Mouse (Mus musculus) MEL (cell line): ENCODE measurements around the gene Asna1. TPM values are rescaled to one million over a fixed set of nuclear protein-coding genes. Genes with fewer than 3 reads are reported as not detected.

Source experiments
- DNase-seq: peaks from one replicate; pipeline ENCODE4 v3.0.0; 2011; ENCODE audit warnings: low read depth, low spot score
- H3K27ac ChIP-seq: 2 replicates; pipeline ENCODE4 v1.5.1; 2012; ENCODE audit warnings: low read depth, mild to moderate bottlenecking, control low read depth, low read length, moderate library complexity; ENCODE audit not compliant: control insufficient read depth
- H3K27me3 ChIP-seq, 2 experiments: fragments of 150-350 bp in 1 of 2; sonication (generic) in 1 of 2; 2 replicates each; pipeline ENCODE4 v1.6.1; 2012; ENCODE audit warnings: low read length in 2 of 2, mild to moderate bottlenecking in 2 of 2, improper control_type of control experiment in 1 of 2, moderate library complexity in 1 of 2; ENCODE audit not compliant: insufficient read depth in 2 of 2, control insufficient read depth in 1 of 2
- H3K36me3 ChIP-seq, 2 experiments: 2 replicates each; pipeline ENCODE4 v1.6.1; 2012 to 2014; ENCODE audit warnings: low read length in 2 of 2, improper control_type of control experiment in 1 of 2, inconsistent platforms in 1 of 2, mild to moderate bottlenecking in 1 of 2; ENCODE audit not compliant: insufficient read depth in 2 of 2, control insufficient read depth in 1 of 2
- H3K4me1 ChIP-seq, 2 experiments: fragments of 150-350 bp in 1 of 2; sonication (generic) in 1 of 2; 2 replicates each; pipeline ENCODE4 v1.6.1; 2012; ENCODE audit warnings: low read length in 2 of 2, improper control_type of control experiment in 1 of 2, mild to moderate bottlenecking in 1 of 2; ENCODE audit not compliant: insufficient read depth in 2 of 2, control insufficient read depth in 1 of 2
- H3K4me3 ChIP-seq, 2 experiments: fragments of 150-350 bp in 1 of 2; sonication (generic) in 1 of 2; 2 replicates each; pipeline ENCODE4 v1.5.1; 2012; ENCODE audit warnings: low read depth in 2 of 2, low read length in 2 of 2, mild to moderate bottlenecking in 2 of 2, moderate library complexity in 2 of 2, control low read depth in 1 of 2, improper control_type of control experiment in 1 of 2; ENCODE audit not compliant: control insufficient read depth in 1 of 2, insufficient read depth in 1 of 2
- H3K79me2 ChIP-seq: 2 replicates; pipeline ENCODE4 v1.6.1; 2012; ENCODE audit warnings: mild to moderate bottlenecking, low read length, moderate library complexity; ENCODE audit not compliant: control insufficient read depth, poor library complexity, insufficient read depth
- H3K9ac ChIP-seq: 2 replicates; pipeline ENCODE4 v1.6.1; 2012; ENCODE audit warnings: low read depth, mild to moderate bottlenecking, control low read depth, low read length, moderate library complexity; ENCODE audit not compliant: control insufficient read depth, poor library complexity, severe bottlenecking
- H3K9me3 ChIP-seq: fragments of 150-350 bp; sonication (generic); replicated peaks from 2 replicates; pipeline ENCODE4 v1.6.1; 2012; ENCODE audit warnings: mild to moderate bottlenecking, low read length, improper control_type of control experiment, moderate library complexity; ENCODE audit not compliant: insufficient read depth
- BHLHE40 ChIP-seq: IDR thresholded peaks from 2 replicates; pipeline ENCODE4 v1.6.1; 2012; ENCODE audit warnings: low read depth, mild to moderate bottlenecking, inconsistent platforms, low read length, improper control_type of control experiment, borderline replicate concordance
- CHD1 ChIP-seq: IDR thresholded peaks from 2 replicates; pipeline ENCODE4 v1.6.1; 2012; ENCODE audit warnings: low read depth, mild to moderate bottlenecking, inconsistent platforms, low read length, improper control_type of control experiment
- CTCF ChIP-seq, 3 experiments: IDR thresholded peaks in 2 of 3; conservative IDR thresholded peaks in 1 of 3; 2 replicates each; pipeline ENCODE4 v1.5.1; 2011 to 2012; ENCODE audit warnings: low read length in 3 of 3, low read depth in 2 of 3, mild to moderate bottlenecking in 2 of 3, improper control_type of control experiment in 1 of 3, inconsistent platforms in 1 of 3, mixed read lengths in 1 of 3, moderate library complexity in 1 of 3; ENCODE audit not compliant: control insufficient read depth in 1 of 3, insufficient read depth in 1 of 3, poor library complexity in 1 of 3, severe bottlenecking in 1 of 3
- E2F4 ChIP-seq: IDR thresholded peaks from 2 replicates; pipeline ENCODE4 v1.6.1; 2011; ENCODE audit warnings: low read depth, low read length, improper control_type of control experiment, borderline replicate concordance
- EP300 ChIP-seq, 2 experiments: IDR thresholded peaks; 2 replicates each; pipeline ENCODE4 v1.6.1; 2011; ENCODE audit warnings: improper control_type of control experiment in 2 of 2, low read length in 2 of 2, low read depth in 1 of 2, mild to moderate bottlenecking in 1 of 2
- ETS1 ChIP-seq: IDR thresholded peaks from 2 replicates; pipeline ENCODE4 v1.6.1; 2012; ENCODE audit warnings: low read depth, mild to moderate bottlenecking, inconsistent platforms, low read length, improper control_type of control experiment, moderate library complexity
- GABPA ChIP-seq: IDR thresholded peaks from 2 replicates; pipeline ENCODE4 v1.6.1; 2012; ENCODE audit warnings: low read depth, mild to moderate bottlenecking, inconsistent platforms, low read length, improper control_type of control experiment, moderate library complexity
- HCFC1 ChIP-seq: IDR thresholded peaks from 2 replicates; pipeline ENCODE4 v1.6.1; 2012; ENCODE audit warnings: low read depth, mild to moderate bottlenecking, inconsistent platforms, low read length, improper control_type of control experiment, moderate library complexity
- JUND ChIP-seq: IDR thresholded peaks from 2 replicates; pipeline ENCODE4 v1.6.1; 2011; ENCODE audit warnings: low read depth, mild to moderate bottlenecking, improper control_type of control experiment, low read length
- KAT2A ChIP-seq: conservative IDR thresholded peaks from 2 replicates; pipeline ENCODE4 v1.6.1; 2012; ENCODE audit warnings: low read depth, low read length, improper control_type of control experiment, inconsistent platforms
- MAX ChIP-seq: IDR thresholded peaks from 2 replicates; pipeline ENCODE4 v1.6.1; 2011; ENCODE audit warnings: low read length, improper control_type of control experiment
- MXI1 ChIP-seq: IDR thresholded peaks from 2 replicates; pipeline ENCODE4 v1.6.1; 2011; ENCODE audit warnings: mild to moderate bottlenecking, low read depth, low read length, improper control_type of control experiment
- MYB ChIP-seq: IDR thresholded peaks from 2 replicates; pipeline ENCODE4 v1.6.1; 2011; ENCODE audit warnings: mild to moderate bottlenecking, low read depth, low read length, improper control_type of control experiment
- NELFE ChIP-seq: IDR thresholded peaks from 2 replicates; pipeline ENCODE4 v1.6.1; 2011; ENCODE audit warnings: low read depth, low read length, improper control_type of control experiment
- NRF1 ChIP-seq: IDR thresholded peaks from 2 replicates; pipeline ENCODE4 v1.6.1; 2014; ENCODE audit warnings: low read depth, mild to moderate bottlenecking, inconsistent platforms, low read length, improper control_type of control experiment, moderate library complexity; ENCODE audit not compliant: poor library complexity, insufficient read depth, severe bottlenecking
- POLR2A ChIP-seq, 2 experiments: IDR thresholded peaks; 2 replicates each; pipeline ENCODE4 v1.6.1; 2011 to 2012; ENCODE audit warnings: low read length in 2 of 2, mild to moderate bottlenecking in 2 of 2, control low read depth in 1 of 2, improper control_type of control experiment in 1 of 2, low read depth in 1 of 2, moderate library complexity in 1 of 2; ENCODE audit not compliant: control insufficient read depth in 1 of 2, insufficient read depth in 1 of 2, poor library complexity in 1 of 2
- POLR2AphosphoS2 ChIP-seq: IDR thresholded peaks from 2 replicates; pipeline ENCODE4 v1.6.1; 2011; ENCODE audit warnings: low read length, improper control_type of control experiment
- RAD21 ChIP-seq: IDR thresholded peaks from 2 replicates; pipeline ENCODE4 v1.6.1; 2011; ENCODE audit warnings: mild to moderate bottlenecking, low read depth, low read length, improper control_type of control experiment
- RCOR1 ChIP-seq: IDR thresholded peaks from 2 replicates; pipeline ENCODE4 v1.6.1; 2012; ENCODE audit warnings: low read depth, mild to moderate bottlenecking, inconsistent platforms, low read length, improper control_type of control experiment
- SIN3A ChIP-seq: IDR thresholded peaks from 2 replicates; pipeline ENCODE4 v1.6.1; 2012; ENCODE audit warnings: low read length, improper control_type of control experiment, inconsistent platforms
- SMC3 ChIP-seq: IDR thresholded peaks from 2 replicates; pipeline ENCODE4 v1.6.1; 2011; ENCODE audit warnings: low read depth, low read length, improper control_type of control experiment
- TAL1 ChIP-seq: IDR thresholded peaks from 2 replicates; pipeline ENCODE4 v1.6.1; 2012; ENCODE audit warnings: mild to moderate bottlenecking, inconsistent platforms, low read length, moderate library complexity, mixed read lengths
- TCF12 ChIP-seq: IDR thresholded peaks from 2 replicates; pipeline ENCODE4 v1.6.1; 2014; ENCODE audit warnings: low read depth, mild to moderate bottlenecking, inconsistent platforms, low read length, improper control_type of control experiment, moderate library complexity
- ZC3H11A ChIP-seq: IDR thresholded peaks from 2 replicates; pipeline ENCODE4 v1.6.1; 2012; ENCODE audit warnings: low read depth, mild to moderate bottlenecking, inconsistent platforms, low read length, improper control_type of control experiment
- ZKSCAN1 ChIP-seq: IDR thresholded peaks from 2 replicates; pipeline ENCODE4 v1.6.1; 2012; ENCODE audit warnings: low read depth, mild to moderate bottlenecking, inconsistent platforms, low read length, improper control_type of control experiment, moderate library complexity
- ZMIZ1 ChIP-seq: IDR thresholded peaks from 2 replicates; pipeline ENCODE4 v1.6.1; 2012; ENCODE audit warnings: low read depth, mild to moderate bottlenecking, inconsistent platforms, low read length, improper control_type of control experiment, moderate library complexity
- polyA plus RNA-seq, 2 experiments: library from polyadenylated mRNA; stranded (reverse) in 1 of 2; unstranded in 1 of 2; fragments of >175 nt in 1 of 2; fragments of >200 nt in 1 of 2; gene quantifications; 2 replicates each; pipeline versions ENCODE4 v1.2.1 to v1.2.4; 2012; ENCODE audit warnings: low replicate concordance in 2 of 2, low read depth in 1 of 2; ENCODE audit not compliant: insufficient read length in 2 of 2, insufficient read depth in 1 of 2, missing spikeins in 1 of 2
- total RNA-seq: library from RNA; depleted of rRNA; stranded (reverse); fragments of 300-350 nt; gene quantifications from 2 replicates; pipeline ENCODE4 v1.2.3, GENCODE M21; 2012

The Asna1 gene
- total and polyA plus RNA-seq, 3 experiments = 132 to 192 TPM; not detected in 1

DNA sequence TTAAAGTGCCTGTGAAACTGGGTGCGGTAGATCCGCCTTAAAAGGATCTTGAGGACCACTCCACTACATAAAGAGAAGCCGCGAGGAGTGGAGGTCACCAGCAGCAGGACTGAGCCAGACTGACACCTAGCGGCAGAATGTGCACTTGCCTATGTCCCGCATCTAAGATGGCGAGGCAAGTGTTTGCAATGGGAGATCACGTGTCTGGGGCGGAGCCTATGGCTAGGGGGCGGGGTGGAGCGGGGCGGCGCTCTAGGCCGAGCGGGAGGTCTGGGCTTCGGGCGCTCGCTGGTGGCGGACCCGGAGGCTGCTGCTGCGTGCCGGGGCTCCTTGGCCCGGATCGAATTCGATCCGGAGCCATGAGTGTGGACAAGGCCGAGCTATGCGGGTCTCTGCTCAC, 34.7 kb downstream of the Asna1 start, which contains the start of gene Hook2 (continued):
- TF ChIP-seq MYB (no peak), MAX (peak; percentile 94), TAL1 (no peak), NELFE (peak; percentile 23; the same call in 1 of the 2 replicates), TCF12 (peak; percentile 60; the same call in 1 of the 2 replicates), SIN3A (peak; percentile 87), JUND (no peak), GABPA (no peak), KAT2A (no peak), EP300 (IDR thresholded peaks at IDR 0.05; ENCODE audit: low read depth in 1 of 2, low read length in 2 of 2) (peak in 1 of 2 experiments; percentile 19; a peak in 1 of 4 replicates), ZMIZ1 (peak; percentile 24; the same call in 1 of the 2 replicates), E2F4 (no peak), ZKSCAN1 (no peak), POLR2A (IDR thresholded peaks at IDR 0.05; ENCODE audit: control insufficient read depth in 1 of 2, insufficient read depth in 1 of 2, low read depth in 1 of 2, low read length in 2 of 2, poor library complexity in 1 of 2) (peak in 1 of 2 experiments; percentile 63; a peak in 2 of 4 replicates)

DNA sequence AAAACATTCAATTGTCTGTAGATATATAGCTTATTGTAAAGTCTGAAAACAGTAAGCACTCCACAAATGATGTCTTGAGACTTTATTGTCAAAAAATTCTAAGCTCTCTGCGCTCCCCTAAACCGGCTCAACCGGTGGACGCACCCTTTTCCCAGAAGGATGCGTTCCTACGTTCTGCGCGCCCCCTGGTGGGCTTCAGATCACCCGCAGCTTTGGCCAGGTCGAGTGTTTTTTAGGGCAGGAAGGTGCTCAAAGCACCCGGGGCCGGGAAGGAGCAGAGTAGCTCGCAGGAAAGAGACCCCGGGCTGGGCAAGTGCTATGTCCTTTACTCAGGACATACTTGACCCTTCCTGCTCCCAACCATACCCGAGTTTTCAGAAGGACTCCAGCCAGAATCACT, 35.3 kb downstream of the Asna1 start:
- TF ChIP-seq POLR2AphosphoS2 (no peak), SMC3 (peak; percentile 99), CHD1 (peak; percentile 76; the same call in 1 of the 2 replicates), ZKSCAN1 (no peak), MYB (no peak), HCFC1 (peak; percentile 31; the same call in 1 of the 2 replicates), SIN3A (peak; percentile 52; the same call in 1 of the 2 replicates), ETS1 (peak; percentile 43; the same call in 1 of the 2 replicates), RAD21 (peak; percentile 82), CTCF (IDR thresholded peaks at IDR 0.05 in 2 of 3, conservative IDR thresholded peaks at IDR 0.05 in 1 of 3; ENCODE audit: control insufficient read depth in 1 of 3, insufficient read depth in 1 of 3, low read depth in 2 of 3, low read length in 3 of 3, poor library complexity in 1 of 3, severe bottlenecking in 1 of 3) (peak; percentile 60 to 99 (median 97); a peak in 5 of 6 replicates), RCOR1 (0 out of 2 replicates have a peak, but pooled peaks have one; percentile 23), BHLHE40 (no peak), NRF1 (no peak), MXI1 (0 out of 2 replicates have a peak, but pooled peaks have one; percentile 10), ZC3H11A (peak; percentile 98), E2F4 (no peak)
- H3K27me3 ChIP-seq = no peaks in the 10 kb centered on the region
- H3K4me1 ChIP-seq = peaks cover 0 to 25% of the 10 kb centered on the region in 2 experiments; a peak in 3 of 4 replicates
- peaks cover 6% of the 10 kb centered on the region; the same call in 1 of the 2 replicates for H3K79me2 ChIP-seq
- peak; percentile 95 for DNase-seq
- peak overlapping the region; percentile 87 for H3K9ac ChIP-seq
- no peaks in the 10 kb centered on the region for H3K9me3 ChIP-seq
- peak overlapping the region; percentile 68 for H3K27ac ChIP-seq
- peaks cover 0 to 16% of the 10 kb centered on the region in 2 experiments; a peak in 2 of 4 replicates for H3K36me3 ChIP-seq
- peak overlapping the region; percentile 55 to 59 for H3K4me3 ChIP-seq
